Mouse (Mus musculus) heart, embryonic 16.5 days (tissue): Measurements from ENCODE around the gene Naa50. TPM values are rescaled to one million over a fixed set of nuclear protein-coding genes. Genes with fewer than 3 reads are reported as not detected.
A peak's percentile ranks its signal among the peaks of the same experiment; 100 is the strongest.

ENCODE experiments used
- ATAC-seq: fragments of 200-750 bp; cut with Nextera tagmentation; replicated peaks from 2 replicates; pipeline ENCODE4 v1.8.0; 2017; ENCODE audit warnings: moderate number of reproducible peaks; ENCODE audit not compliant: insufficient read depth, low FRiP score; ENCODE audit errors: extremely low read depth
- H3K27ac ChIP-seq: fragments of 300-500 bp; sonication (generic); 2 replicates; pipeline ENCODE4 v1.5.1; 2014; ENCODE audit warnings: mild to moderate bottlenecking, low read length, control low read depth, moderate library complexity
- H3K27me3 ChIP-seq: fragments of 300-500 bp; sonication (generic); 2 replicates; pipeline ENCODE4 v1.6.1; 2014; ENCODE audit warnings: low read length, mixed read lengths; ENCODE audit not compliant: control insufficient read depth, insufficient read depth
- H3K36me3 ChIP-seq: fragments of 300-500 bp; sonication (generic); 2 replicates; pipeline ENCODE4 v1.6.1; 2014; ENCODE audit not compliant: control insufficient read depth, insufficient read depth
- H3K4me1 ChIP-seq: fragments of 300-500 bp; sonication (generic); 2 replicates; pipeline ENCODE4 v1.6.1; 2014; ENCODE audit warnings: low read length, mixed read lengths; ENCODE audit not compliant: control insufficient read depth, insufficient read depth
- H3K4me2 ChIP-seq: fragments of 300-500 bp; sonication (generic); 2 replicates; pipeline ENCODE4 v1.6.1; 2014; ENCODE audit warnings: low read depth, mild to moderate bottlenecking, control low read depth, low read length
- H3K4me3 ChIP-seq: fragments of 300-500 bp; sonication (generic); 2 replicates; pipeline ENCODE4 v1.5.1; 2014; ENCODE audit warnings: mild to moderate bottlenecking, control low read depth, low read length
- H3K9ac ChIP-seq: fragments of 300-500 bp; sonication (generic); 2 replicates; pipeline ENCODE4 v1.6.1; 2014; ENCODE audit warnings: low read length, control low read depth
- H3K9me3 ChIP-seq: fragments of 300-500 bp; sonication (generic); replicated peaks from 2 replicates; pipeline ENCODE4 v1.6.1; 2016; ENCODE audit warnings: low read length; ENCODE audit not compliant: control insufficient read depth
- WGBS: fragments of 180-500 bp; shearing (Covaris S2); extraction: QIAGEN DNeasy Blood & Tissue Kit; methylation state at CpG from one replicate; pipeline ENCODE4 v1.1.7; 2014; 5-methylcytosine and 5-hydroxymethylcytosine counted together
- polyA plus RNA-seq: library from polyadenylated mRNA; unstranded; fragments of >200 nt; fragmentation: Nextera tagmentation; extraction: Ambion mirVana; gene quantifications from 2 replicates; pipeline ENCODE4 v1.2.1, GENCODE M21; 2015

The Naa50 gene
- polyA plus RNA-seq, 1 experiment from 2014 or later, result 79.2 TPM

- Histone ChIP-seq H3K4me3 (no peak overlapping the region), H3K9me3 (no peaks in the 10 kb centered on the region), H3K27ac (no peak overlapping the region), H3K4me2 (no peak overlapping the region), H3K4me1 (peaks cover 3% of the 10 kb centered on the region; the same call in 1 of the 2 replicates), H3K9ac (no peak overlapping the region), H3K27me3 (no peaks in the 10 kb centered on the region), H3K36me3 (peaks cover 7% of the 10 kb centered on the region)
- WGBS, result 87% methylated on average over 2 of the region's 2 CpGs
- ATAC-seq, result no peak
Measured at GRCm38 (mm10) chr16:44163831-44164230, 24.2 kb downstream of the Naa50 start.

- Histone ChIP-seq H3K4me3 (no peak overlapping the region), H3K27me3 (no peaks in the 10 kb centered on the region), H3K9ac (no peak overlapping the region), H3K9me3 (no peaks in the 10 kb centered on the region), H3K4me2 (no peak overlapping the region), H3K36me3 (no peaks in the 10 kb centered on the region), H3K4me1 (peaks cover 3% of the 10 kb centered on the region; the same call in 1 of the 2 replicates), H3K27ac (no peak overlapping the region)
- no peak for ATAC-seq
- 49% methylated on average over 3 of the region's 3 CpGs for WGBS
Measured at GRCm38 (mm10) chr16:44165182-44165581, 25.6 kb downstream of the Naa50 start.

GRCm38 (mm10) chr16:44168990-44169389 lies 29.4 kb downstream of the Naa50 start:
- no peak for ATAC-seq
- 78% methylated on average over 4 of the region's 4 CpGs for WGBS
- Histone ChIP-seq H3K9me3 (no peaks in the 10 kb centered on the region), H3K4me2 (no peak overlapping the region), H3K36me3 (no peaks in the 10 kb centered on the region), H3K4me1 (peaks cover 9% of the 10 kb centered on the region), H3K9ac (no peak overlapping the region), H3K27me3 (no peaks in the 10 kb centered on the region), H3K27ac (no peak overlapping the region), H3K4me3 (no peak overlapping the region)

- WGBS, result under 1% methylated on average over 26 of the region's 26 CpGs
- Histone ChIP-seq H3K9ac (peak overlapping the region; percentile 76), H3K27ac (peak overlapping the region; percentile 97), H3K27me3 (no peaks in the 10 kb centered on the region), H3K4me2 (peak overlapping the region; percentile 92), H3K36me3 (no peaks in the 10 kb centered on the region), H3K9me3 (no peaks in the 10 kb centered on the region), H3K4me1 (peaks cover 21% of the 10 kb centered on the region), H3K4me3 (peak overlapping the region; percentile 85)
- peak; percentile 99 for ATAC-seq
Measured at GRCm38 (mm10) chr16:44172297-44173154, 32.9 kb downstream of the Naa50 start.

- Histone ChIP-seq H3K36me3 (no peaks in the 10 kb centered on the region), H3K4me3 (peak within 1 kb of the TSS; percentile 85), H3K4me2 (peak within 1 kb of the TSS; percentile 92), H3K4me1 (peaks cover 21% of the 10 kb centered on the region), H3K27me3 (no peaks in the 10 kb centered on the region), H3K9me3 (no peaks in the 10 kb centered on the region), H3K27ac (peak within 1 kb of the TSS; percentile 97), H3K9ac (peak within 1 kb of the TSS; percentile 92)
- peak; percentile 69 for ATAC-seq
- WGBS, result under 1% methylated on average over 52 of the region's 77 CpGs
Measured at GRCm38 (mm10) chr16:44173155-44173941, 33.7 kb downstream of the Naa50 start, which contains the start of gene Usf3. TSS of gene Usf3 (plus strand) at chr16:44173246.

- H3K9ac ChIP-seq, result peak overlapping the region; percentile 92
- 12% methylated on average over 7 of the region's 7 CpGs for WGBS
Measured at GRCm38 (mm10) chr16:44173966-44174530, 34.4 kb downstream of the Naa50 start.

GRCm38 (mm10) chr16:44175001-44175400 lies 35.4 kb downstream of the Naa50 start:
- H3K9me3 ChIP-seq, result no peaks in the 10 kb centered on the region
- H3K36me3 ChIP-seq, result 0 out of 2 replicates have a peak, but pooled peaks cover 2% of the 10 kb centered on the region
- no peak for ATAC-seq
- no peak overlapping the region for H3K27ac ChIP-seq
- H3K4me2 ChIP-seq, result no peak overlapping the region
- H3K9ac ChIP-seq, result no peak overlapping the region
- peaks cover 21% of the 10 kb centered on the region for H3K4me1 ChIP-seq
- WGBS, result 53% methylated on average over 1 of the region's 1 CpGs
- H3K4me3 ChIP-seq, result no peak overlapping the region
- no peaks in the 10 kb centered on the region for H3K27me3 ChIP-seq

More at GRCm38 (mm10) chr16:44173966-44174530, 34.4 kb downstream of the Naa50 start:
- ATAC-seq, result no peak
- Histone ChIP-seq H3K36me3 (0 out of 2 replicates have a peak, but pooled peaks cover 2% of the 10 kb centered on the region), H3K27me3 (no peaks in the 10 kb centered on the region), H3K4me2 (peak overlapping the region; percentile 72), H3K27ac (peak overlapping the region; percentile 96), H3K9me3 (no peaks in the 10 kb centered on the region), H3K4me3 (peak overlapping the region; percentile 85), H3K4me1 (peaks cover 21% of the 10 kb centered on the region)

GRCm38 (mm10) chr16:44176511-44176910 lies 36.9 kb downstream of the Naa50 start:
- WGBS, result 96% methylated on average over 2 of the region's 2 CpGs
- ATAC-seq, result no peak

More at GRCm38 (mm10) chr16:44176511-44176910, 36.9 kb downstream of the Naa50 start:
- Histone ChIP-seq H3K27ac (no peak overlapping the region), H3K4me3 (no peak overlapping the region), H3K9ac (no peak overlapping the region), H3K9me3 (no peaks in the 10 kb centered on the region), H3K36me3 (0 out of 2 replicates have a peak, but pooled peaks cover 2% of the 10 kb centered on the region), H3K4me2 (no peak overlapping the region), H3K4me1 (peaks cover 21% of the 10 kb centered on the region), H3K27me3 (no peaks in the 10 kb centered on the region)
